Comparison of ENCODE assay signal across 20 mouse cellular contexts in the genomic region with DNA sequence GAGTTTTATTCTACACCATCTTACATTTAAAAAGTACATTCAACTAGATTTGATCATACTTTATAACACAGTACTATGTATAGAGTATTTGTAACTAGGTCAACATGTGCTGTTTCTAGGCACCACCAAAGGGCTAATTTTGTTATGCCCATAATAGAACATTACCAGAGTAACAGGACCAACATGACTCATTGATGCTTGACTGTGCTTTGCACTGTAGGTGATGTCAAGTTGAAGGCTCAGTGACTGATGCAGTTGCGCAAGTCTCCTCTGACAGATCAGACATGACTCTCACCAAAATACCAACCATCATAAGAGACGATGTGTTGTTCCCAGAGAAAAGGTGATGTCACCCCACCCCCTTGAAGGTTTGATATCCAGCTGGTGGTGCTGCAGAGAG.
A peak's percentile ranks its signal among the peaks of the same experiment; 100 is the strongest.
DNase-seq lines count a peak whose midpoint lies in the region; ATAC-seq lines count a peak whose summit lies in the region.
"Had no signal": no experiment of that assay in that cellular context is flagged by ENCODE, and none has a peak within 500 bp of the region (broad histone marks: within the 10 kb centered on the region; RNA-seq: fewer than 3 reads in every experiment).

No protein-coding gene starts in this region.

- DNase-seq in cerebellum, postnatal 10 days: no peak
- DNase-seq in 3T3-L1 (ENCODE audit: low read depth, low spot score) (peak; percentile 75), NIH3T3 (ENCODE audit: low read depth) (peak; percentile 52)
- no peak for DNase-seq in ovary, adult 18-20 months (ENCODE audit: low spot score)
- DNase-seq in kidney, adult 8-10 months: no peak
- DNase-seq: adrenal gland, postnatal 36 days; cerebellum, adult 11-12 months; cerebellum, postnatal 14 days; gastrocnemius, postnatal 25 days; heart, adult 2 months; heart, postnatal 36 days; kidney, adult 11 months; kidney, postnatal 14 days; liver, embryonic 13.5 days; lung, adult 2 months; lung, postnatal 14 days; thymus, adult 2 months; thymus, postnatal 4 days had no signal

- peak; percentile 36; the same call in 1 of the 2 replicates for ATAC-seq in cerebellum, adult (ENCODE audit: insufficient number of reproducible peaks, low FRiP score, low TSS enrichment)
- peak; percentile 16; the same call in 1 of the 2 replicates for ATAC-seq in neutrophil, adult 5-6 weeks (ENCODE audit: extremely low read depth, insufficient number of reproducible peaks, low FRiP score, poor library complexity, severe bottlenecking)

Comparison
In these comparisons a context has a peak if more than half of its experiments do, and no peak if none do; other contexts are left out.
1. DNase-seq: peak in 3T3-L1 (single experiment) and NIH3T3 (single experiment); none in cerebellum, postnatal 10 days (0 of 2), ovary, adult 18-20 months (single experiment) and kidney, adult 8-10 months (0 of 2).